In genomic region chr9:120098682-120099081, GRCm38 (mm10) we compare ENCODE assay signal across 9 mouse cellular contexts. TPM values are rescaled to one million over a fixed set of nuclear protein-coding genes. Genes with fewer than 3 reads are reported as not detected.
A peak's percentile ranks its signal among the peaks of the same experiment; 100 is the strongest.
DNase-seq lines count a peak whose midpoint lies in the region; ATAC-seq and TF ChIP-seq lines count a peak whose summit lies in the region.
"Had no signal": no experiment of that assay in that cellular context is flagged by ENCODE, and none has a peak within 500 bp of the region (broad histone marks: within the 10 kb centered on the region; RNA-seq: fewer than 3 reads in every experiment).

No protein-coding gene starts in this region.

- no peak overlapping the region for H3K9ac ChIP-seq in heart, embryonic 12.5 days
- no peak overlapping the region for H3K9ac ChIP-seq in ES-Bruce4 (ENCODE audit: low read depth, poor library complexity, severe bottlenecking)
- no peak overlapping the region for H3K9ac ChIP-seq in kidney, postnatal 0 days (ENCODE audit: low read depth, low read length)
- no peak overlapping the region for H3K9ac ChIP-seq in liver, postnatal 0 days (replicated peaks)

- ATAC-seq in heart, embryonic 12.5 days (ENCODE audit: insufficient number of reproducible peaks, low FRiP score), result no peak
- no peak for ATAC-seq in kidney, postnatal 0 days (replicated peaks; ENCODE audit: low FRiP score, low read depth)
- 0 out of 2 replicates have a peak, but pooled peaks have one; percentile 43 for ATAC-seq in liver, postnatal 0 days

- no peaks in the 10 kb centered on the region for H3K36me3 ChIP-seq in heart, embryonic 12.5 days
- H3K36me3 ChIP-seq in ES-Bruce4 (ENCODE audit: control insufficient read depth, insufficient read depth, low read length, poor library complexity, severe bottlenecking), result no peaks in the 10 kb centered on the region
- no peaks in the 10 kb centered on the region for H3K36me3 ChIP-seq in kidney, postnatal 0 days (ENCODE audit: insufficient read depth, low read length)
- no peaks in the 10 kb centered on the region for H3K36me3 ChIP-seq in liver, postnatal 0 days (replicated peaks; ENCODE audit: insufficient read depth, low read length)

- DNase-seq in heart, adult 18-20 months, result peak; percentile 57 to 87
- peak; percentile 61 for DNase-seq in cerebellum, adult 8-10 months
- peak; percentile 48 to 67 for DNase-seq in frontal cortex, postnatal 25 days (ENCODE audit: low spot score in 2 of 2)
- peak; percentile 87 for DNase-seq in kidney, postnatal 0 days (ENCODE audit: low spot score)
- peak; percentile 73 for DNase-seq in liver, postnatal 0 days
- DNase-seq in right cerebral cortex, postnatal 14 days, result peak; percentile 77

- no peaks in the 10 kb centered on the region for H3K4me1 ChIP-seq in heart, embryonic 12.5 days (replicated peaks)
- no peaks in the 10 kb centered on the region for H3K4me1 ChIP-seq in ES-Bruce4 (ENCODE audit: control insufficient read depth, insufficient read depth, low read length)
- H3K4me1 ChIP-seq in kidney, postnatal 0 days (replicated peaks; ENCODE audit: insufficient read depth, low read length), result no peaks in the 10 kb centered on the region
- no peaks in the 10 kb centered on the region for H3K4me1 ChIP-seq in liver, postnatal 0 days (ENCODE audit: insufficient read depth)

- no peak overlapping the region for H3K27ac ChIP-seq in heart, embryonic 12.5 days (ENCODE audit: poor library complexity, severe bottlenecking)
- H3K27ac ChIP-seq in ES-Bruce4 (ENCODE audit: insufficient read depth, low read length), result no peak overlapping the region
- H3K27ac ChIP-seq in kidney, postnatal 0 days, result no peak overlapping the region
- H3K27ac ChIP-seq in liver, postnatal 0 days (ENCODE audit: low read depth), result no peak overlapping the region
- H3K27ac ChIP-seq: macrophage had no signal

- H3K27me3 ChIP-seq in heart, embryonic 12.5 days (replicated peaks), result no peaks in the 10 kb centered on the region
- H3K27me3 ChIP-seq in ES-Bruce4 (ENCODE audit: control insufficient read depth, insufficient read depth, low read length, poor library complexity, severe bottlenecking), result no peaks in the 10 kb centered on the region
- no peaks in the 10 kb centered on the region for H3K27me3 ChIP-seq in kidney, postnatal 0 days (ENCODE audit: insufficient read depth, low read length)
- no peaks in the 10 kb centered on the region for H3K27me3 ChIP-seq in liver, postnatal 0 days (ENCODE audit: insufficient read depth, low read length)

- H3K4me3 ChIP-seq in heart, embryonic 12.5 days, result no peak overlapping the region
- H3K4me3 ChIP-seq in ES-Bruce4 (ENCODE audit: low read depth, low read length), result no peak overlapping the region
- no peak overlapping the region for H3K4me3 ChIP-seq in kidney, postnatal 0 days (replicated peaks; ENCODE audit: low read depth, low read length)
- no peak overlapping the region for H3K4me3 ChIP-seq in liver, postnatal 0 days (ENCODE audit: low read depth, low read length)

- peaks cover 13% of the 10 kb centered on the region for H3K9me3 ChIP-seq in heart, embryonic 12.5 days (replicated peaks)
- H3K9me3 ChIP-seq in ES-Bruce4 (replicated peaks; ENCODE audit: control insufficient read depth, insufficient read depth, low read length, poor library complexity, severe bottlenecking), result peaks cover 19% of the 10 kb centered on the region
- no peaks in the 10 kb centered on the region for H3K9me3 ChIP-seq in kidney, postnatal 0 days (replicated peaks; ENCODE audit: low read length)
- no peaks in the 10 kb centered on the region for H3K9me3 ChIP-seq in liver, postnatal 0 days (ENCODE audit: low read length)

- no peak overlapping the region for H3K4me2 ChIP-seq in heart, embryonic 12.5 days
- H3K4me2 ChIP-seq in kidney, postnatal 0 days (ENCODE audit: low read length), result no peak overlapping the region
- H3K4me2 ChIP-seq in liver, postnatal 0 days (ENCODE audit: low read depth, low read length), result no peak overlapping the region

- no peak for TF ChIP-seq EP300 in ES-Bruce4 (IDR thresholded peaks at IDR 0.05; ENCODE audit: insufficient read depth, low read depth, low read length)
- TF ChIP-seq EP300 in liver, postnatal 0 days (IDR thresholded peaks at IDR 0.05; ENCODE audit: low read depth), result no peak

- peak; percentile 85 for TF ChIP-seq CTCF in ES-Bruce4 (IDR thresholded peaks at IDR 0.05; ENCODE audit: low read depth, low read length)
- peak; percentile 89 for TF ChIP-seq CTCF in kidney, postnatal 0 days (IDR thresholded peaks at IDR 0.05; ENCODE audit: low read depth)
- peak; percentile 83 for TF ChIP-seq CTCF in liver, postnatal 0 days (IDR thresholded peaks at IDR 0.05; ENCODE audit: low read depth)

- TF ChIP-seq POLR2A in ES-Bruce4 (IDR thresholded peaks at IDR 0.05; ENCODE audit: insufficient read depth, low read length), result no peak

- WGBS in heart, embryonic 12.5 days, result 18% methylated on average over 7 of the region's 7 CpGs
- 20% methylated on average over 7 of the region's 7 CpGs for WGBS in kidney, postnatal 0 days
- 19% methylated on average over 7 of the region's 7 CpGs for WGBS in liver, postnatal 0 days (ENCODE audit: insufficient replicate concordance)

RNA-seq across cellular contexts. Expression of gene Ccr8, which starts 6.8 kb away (rescaled TPM):
- not detected for total RNA-seq in heart, adult 18-20 months (2021)
- polyA plus RNA-seq in heart, embryonic 12.5 days (2016; fragmentation: Nextera tagmentation; extraction: Ambion mirVana), result not detected in 2 replicates
- polyA plus RNA-seq in ES-Bruce4 (2011; ENCODE audit: insufficient read depth, insufficient read length, low read depth, missing spikeins), result not detected in 2 replicates
- not detected in 2 replicates for polyA plus RNA-seq in kidney, postnatal 0 days (2015; fragmentation: Nextera tagmentation; extraction: Ambion mirVana)
- polyA plus RNA-seq in liver, postnatal 0 days (2015; fragmentation: Nextera tagmentation; extraction: Ambion mirVana), result not detected in 2 replicates
- polyA plus RNA-seq: macrophage had no signal

RNA-seq across cellular contexts. Expression of gene Slc25a38, which starts 11.5 kb away (rescaled TPM):
- 10 to 100 TPM; 21.6 to 23.5 TPM for total RNA-seq in heart, adult 18-20 months (2021)
- 24.9 and 26.2 TPM in 2 replicates for polyA plus RNA-seq in heart, embryonic 12.5 days (2016; fragmentation: Nextera tagmentation; extraction: Ambion mirVana)
- polyA plus RNA-seq in ES-Bruce4 (2011; ENCODE audit: insufficient read depth, insufficient read length, low read depth, missing spikeins), result 15.3 and 15.7 TPM in 2 replicates
- 21.5 and 21.9 TPM in 2 replicates for polyA plus RNA-seq in kidney, postnatal 0 days (2015; fragmentation: Nextera tagmentation; extraction: Ambion mirVana)
- 44.8 and 48.9 TPM in 2 replicates for polyA plus RNA-seq in liver, postnatal 0 days (2015; fragmentation: Nextera tagmentation; extraction: Ambion mirVana)

RNA-seq across cellular contexts. Expression of gene Rpsa, which starts 28.8 kb away (rescaled TPM):
- total RNA-seq in heart, adult 18-20 months (2021), result 100 to 1,000 TPM; 538 to 567 TPM
- 764 and 771 TPM in 2 replicates for polyA plus RNA-seq in heart, embryonic 12.5 days (2016; fragmentation: Nextera tagmentation; extraction: Ambion mirVana)
- polyA plus RNA-seq in ES-Bruce4 (2011; ENCODE audit: insufficient read depth, insufficient read length, low read depth, missing spikeins), result 2,205 and 2,405 TPM in 2 replicates
- polyA plus RNA-seq in kidney, postnatal 0 days (2015; fragmentation: Nextera tagmentation; extraction: Ambion mirVana), result 1,210 and 1,323 TPM in 2 replicates
- polyA plus RNA-seq in liver, postnatal 0 days (2015; fragmentation: Nextera tagmentation; extraction: Ambion mirVana), result 681 and 692 TPM in 2 replicates

RNA-seq across cellular contexts. Expression of gene Cx3cr1, which starts 29.0 kb away (rescaled TPM):
- under 1 TPM; 0.80 to 0.92 TPM for total RNA-seq in heart, adult 18-20 months (2021)
- polyA plus RNA-seq in heart, embryonic 12.5 days (2016; fragmentation: Nextera tagmentation; extraction: Ambion mirVana), result 4.4 and 4.9 TPM in 2 replicates
- not detected in 2 replicates for polyA plus RNA-seq in ES-Bruce4 (2011; ENCODE audit: insufficient read depth, insufficient read length, low read depth, missing spikeins)
- polyA plus RNA-seq in kidney, postnatal 0 days (2015; fragmentation: Nextera tagmentation; extraction: Ambion mirVana), result 4.3 and 4.5 TPM in 2 replicates
- polyA plus RNA-seq in liver, postnatal 0 days (2015; fragmentation: Nextera tagmentation; extraction: Ambion mirVana), result 1.8 and 2.2 TPM in 2 replicates

RNA-seq across cellular contexts. Expression of gene Mobp, which starts 50.8 kb away (rescaled TPM):
- not detected for total RNA-seq in heart, adult 18-20 months (2021)
- polyA plus RNA-seq in heart, embryonic 12.5 days (2016; fragmentation: Nextera tagmentation; extraction: Ambion mirVana), result 0.12 TPM in 1 of 2 replicates, not detected in the other
- 7.3 and 10.3 TPM in 2 replicates for polyA plus RNA-seq in ES-Bruce4 (2011; ENCODE audit: insufficient read depth, insufficient read length, low read depth, missing spikeins)
- polyA plus RNA-seq in kidney, postnatal 0 days (2015; fragmentation: Nextera tagmentation; extraction: Ambion mirVana), result 0.04 TPM in 1 of 2 replicates, not detected in the other
- not detected in 2 replicates for polyA plus RNA-seq in liver, postnatal 0 days (2015; fragmentation: Nextera tagmentation; extraction: Ambion mirVana)
- polyA plus RNA-seq: macrophage had no signal
